Mouse (Mus musculus) testis, adult 2 months (tissue): Measurements from ENCODE around the gene Nudt17. TPM values are rescaled to one million over a fixed set of nuclear protein-coding genes. Genes with fewer than 3 reads are reported as not detected.
"Not testable (repeated sequence)": the region's sequence is repeated elsewhere in the genome, so short reads cannot be mapped to it uniquely, and the experiment has no call there.

Experiments
- H3K27ac ChIP-seq: fragments of 200-500 bp; 2 replicates; pipeline ENCODE4 v1.5.1; 2012; ENCODE audit warnings: low read depth, low read length; ENCODE audit not compliant: control insufficient read depth, insufficient read depth
- H3K27me3 ChIP-seq: fragments of 200-500 bp; 2 replicates; pipeline ENCODE4 v1.6.1; 2012; ENCODE audit warnings: mild to moderate bottlenecking, low read length, moderate library complexity; ENCODE audit not compliant: control insufficient read depth, insufficient read depth
- H3K36me3 ChIP-seq: fragments of 200-500 bp; 2 replicates; pipeline ENCODE4 v1.6.1; 2012; ENCODE audit warnings: mild to moderate bottlenecking, low read length; ENCODE audit not compliant: control insufficient read depth, insufficient read depth
- H3K4me1 ChIP-seq: fragments of 200-500 bp; 2 replicates; pipeline ENCODE4 v1.6.1; 2012; ENCODE audit warnings: low read length; ENCODE audit not compliant: control insufficient read depth, insufficient read depth
- H3K4me3 ChIP-seq: fragments of 200-500 bp; 2 replicates; pipeline ENCODE4 v1.5.1; 2012; ENCODE audit warnings: low read depth, mild to moderate bottlenecking, low read length, moderate library complexity, mixed read lengths; ENCODE audit not compliant: control insufficient read depth
- CTCF ChIP-seq: fragments of 200-500 bp; IDR thresholded peaks from 2 replicates; pipeline ENCODE4 v1.5.1; 2012; ENCODE audit warnings: low read depth, mild to moderate bottlenecking, inconsistent platforms, low read length, moderate library complexity; ENCODE audit not compliant: control insufficient read depth, insufficient read depth, insufficient replicate concordance
- POLR2A ChIP-seq: fragments of 200-500 bp; IDR thresholded peaks from 2 replicates; pipeline ENCODE4 v1.6.1; 2012; ENCODE audit warnings: low read depth, mild to moderate bottlenecking, inconsistent platforms, low read length, moderate library complexity; ENCODE audit not compliant: control insufficient read depth
- polyA plus RNA-seq: library from polyadenylated mRNA; depleted of rRNA; stranded (reverse); fragments of >200 nt; gene quantifications from 2 replicates; pipeline ENCODE4 v1.2.3, GENCODE M21; 2012; rRNA removed

Gene Nudt17
- polyA plus RNA-seq = 2.1 TPM in 2 replicates

- TF ChIP-seq CTCF (peak; percentile 93), POLR2A (0 out of 2 replicates have a peak, but pooled peaks have one; percentile 8)
- Histone ChIP-seq H3K4me1 (peaks cover 10% of the 10 kb centered on the region), H3K4me3 (peak within 1 kb of the TSS; percentile 73), H3K27me3 (no peaks in the 10 kb centered on the region), H3K36me3 (no peaks in the 10 kb centered on the region), H3K27ac (no peak within 1 kb of the TSS)
Observed at GRCm38 (mm10) chr3:96707903-96708683, at the start of gene Nudt17. Gene Nudt17 (minus strand): TSS chr3:96708562.

GRCm38 (mm10) chr3:96757691-96758090 is 49.3 kb upstream of the Nudt17 start:
- no peaks in the 10 kb centered on the region for H3K27me3 ChIP-seq
- H3K27ac ChIP-seq = no peak overlapping the region
- no peak for TF ChIP-seq POLR2A
- no peak for TF ChIP-seq CTCF
- no peaks in the 10 kb centered on the region for H3K36me3 ChIP-seq
- H3K4me1 ChIP-seq = no peaks in the 10 kb centered on the region
- H3K4me3 ChIP-seq = peak overlapping the region; percentile 14; the same call in 1 of the 2 replicates

GRCm38 (mm10) chr3:96755935-96756334 is 47.6 kb upstream of the Nudt17 start:
- Histone ChIP-seq H3K4me1 (no peaks in the 10 kb centered on the region), H3K27ac (no peak overlapping the region), H3K4me3 (no peak overlapping the region), H3K27me3 (no peaks in the 10 kb centered on the region), H3K36me3 (no peaks in the 10 kb centered on the region)
- TF ChIP-seq CTCF = no peak
- TF ChIP-seq POLR2A = no peak

- Histone ChIP-seq H3K27me3 (no peaks in the 10 kb centered on the region), H3K27ac (no peak overlapping the region), H3K4me1 (no peaks in the 10 kb centered on the region), H3K4me3 (no peak overlapping the region), H3K36me3 (no peaks in the 10 kb centered on the region)
- TF ChIP-seq CTCF = no peak
- TF ChIP-seq POLR2A = no peak
Observed at GRCm38 (mm10) chr3:96746829-96747228, 38.5 kb upstream of the Nudt17 start.

- H3K36me3 ChIP-seq = no peaks in the 10 kb centered on the region
- TF ChIP-seq CTCF (no peak), POLR2A (no peak)
- H3K27me3 ChIP-seq = no peaks in the 10 kb centered on the region
- H3K4me1 ChIP-seq = no peaks in the 10 kb centered on the region
- H3K4me3 ChIP-seq = no peak overlapping the region
- H3K27ac ChIP-seq = no peak overlapping the region
Observed at GRCm38 (mm10) chr3:96744348-96744747, 36.0 kb upstream of the Nudt17 start.

- not testable (repeated sequence) for H3K4me3 ChIP-seq, H3K36me3 ChIP-seq, H3K4me1 ChIP-seq, H3K27me3 ChIP-seq, H3K27ac ChIP-seq
Observed at GRCm38 (mm10) chr3:96740279-96740678, 31.9 kb upstream of the Nudt17 start.

GRCm38 (mm10) chr3:96737995-96738394 is 29.6 kb upstream of the Nudt17 start:
- no peak overlapping the region for H3K27ac ChIP-seq
- TF ChIP-seq POLR2A = no peak
- no peak for TF ChIP-seq CTCF
- H3K4me1 ChIP-seq = peaks cover 2% of the 10 kb centered on the region; the same call in 1 of the 2 replicates
- H3K36me3 ChIP-seq = no peaks in the 10 kb centered on the region
- no peaks in the 10 kb centered on the region for H3K27me3 ChIP-seq
- H3K4me3 ChIP-seq = no peak overlapping the region
